Mouse (Mus musculus) layer of hippocampus, postnatal 10 days (tissue): ENCODE results near the gene Hmgcs2. TPM values are rescaled to one million over a fixed set of nuclear protein-coding genes. Genes with fewer than 3 reads are reported as not detected.

Experiments
- DNase-seq, 2 experiments: peaks; one replicate each; pipeline ENCODE4 v3.0.0; 2021; ENCODE audit warnings: low spot score in 2 of 2
- long read RNA-seq: library from polyadenylated mRNA; stranded (forward); transcript quantifications from one replicate; pipeline ENCODE4 v2.0.0, GENCODE M21; 2023
- total RNA-seq, 2 experiments: library from RNA; stranded (reverse); gene quantifications; 2 replicates each; pipeline ENCODE4 v1.2.3; 2021

Hmgcs2 gene
- 10 to 100 TPM; 11.5 to 13.6 TPM for total RNA-seq
- long read RNA-seq, transcript Hmgcs2-201 (10 exons, 3,290 nt) = major isoform, 14 of 15 reads
- long read RNA-seq, partial matches to known transcripts = 1 of 15 reads
- long read RNA-seq, other reads (novel, unspliced or antisense) = 0 of 15 reads

- peak in 1 of 2 experiments; percentile 26 for DNase-seq
Measured at GRCm38 (mm10) chr3:98280204-98280932, at the start of gene Hmgcs2. TSS of gene Hmgcs2 (plus strand) at chr3:98280435.

GRCm38 (mm10) chr3:98233504-98233903 is 46.7 kb upstream of the Hmgcs2 start:
- DNase-seq = no peak

- DNase-seq = no peak
Measured at GRCm38 (mm10) chr3:98236266-98236665, 44.0 kb upstream of the Hmgcs2 start.

GRCm38 (mm10) chr3:98237240-98237639 is 43.0 kb upstream of the Hmgcs2 start:
- no peak for DNase-seq

- DNase-seq = no peak
Measured at GRCm38 (mm10) chr3:98238150-98238549, 42.1 kb upstream of the Hmgcs2 start.

GRCm38 (mm10) chr3:98242051-98242450 is 38.2 kb upstream of the Hmgcs2 start:
- no peak for DNase-seq

GRCm38 (mm10) chr3:98242458-98243037 is 37.7 kb upstream of the Hmgcs2 start:
- DNase-seq = no peak

- DNase-seq = no peak
Measured at GRCm38 (mm10) chr3:98245892-98246291, 34.3 kb upstream of the Hmgcs2 start.

- DNase-seq = no peak
Measured at GRCm38 (mm10) chr3:98246985-98247751, 33.1 kb upstream of the Hmgcs2 start.

GRCm38 (mm10) chr3:98249378-98249777 is 30.9 kb upstream of the Hmgcs2 start:
- no peak for DNase-seq

GRCm38 (mm10) chr3:98249833-98250448 is 30.3 kb upstream of the Hmgcs2 start:
- DNase-seq = no peak

- no peak for DNase-seq
Measured at GRCm38 (mm10) chr3:98254059-98254458, 26.2 kb upstream of the Hmgcs2 start.

- DNase-seq = no peak
Measured at GRCm38 (mm10) chr3:98254656-98255583, 25.3 kb upstream of the Hmgcs2 start.

- DNase-seq = no peak
Measured at GRCm38 (mm10) chr3:98258723-98259122, 21.5 kb upstream of the Hmgcs2 start.

GRCm38 (mm10) chr3:98259271-98259751 is 20.9 kb upstream of the Hmgcs2 start:
- peak; percentile 39 to 44 for DNase-seq

- DNase-seq = no peak
Measured at GRCm38 (mm10) chr3:98260534-98260933, 19.7 kb upstream of the Hmgcs2 start.

- DNase-seq = no peak
Measured at GRCm38 (mm10) chr3:98261415-98261814, 18.8 kb upstream of the Hmgcs2 start.

GRCm38 (mm10) chr3:98262133-98262532 is 18.1 kb upstream of the Hmgcs2 start:
- DNase-seq = no peak

GRCm38 (mm10) chr3:98267249-98267651 is 13.0 kb upstream of the Hmgcs2 start:
- no peak for DNase-seq
